Mouse (Mus musculus): ENCODE results near the gene Gm6040.

Gene Gm6040

GRCm38 (mm10) chr8:20921971-20922370 lies at the start of gene Gm6040:
Gene Gm6040, minus strand, starts transcription at chr8:20922071.
- no peak for DNase-seq (ENCODE audit: low read depth, low spot score)

GRCm38 (mm10) chr8:20964531-20964930 lies 42.7 kb upstream of the Gm6040 start:
- no peak for DNase-seq (ENCODE audit: low read depth, low spot score)

DNA sequence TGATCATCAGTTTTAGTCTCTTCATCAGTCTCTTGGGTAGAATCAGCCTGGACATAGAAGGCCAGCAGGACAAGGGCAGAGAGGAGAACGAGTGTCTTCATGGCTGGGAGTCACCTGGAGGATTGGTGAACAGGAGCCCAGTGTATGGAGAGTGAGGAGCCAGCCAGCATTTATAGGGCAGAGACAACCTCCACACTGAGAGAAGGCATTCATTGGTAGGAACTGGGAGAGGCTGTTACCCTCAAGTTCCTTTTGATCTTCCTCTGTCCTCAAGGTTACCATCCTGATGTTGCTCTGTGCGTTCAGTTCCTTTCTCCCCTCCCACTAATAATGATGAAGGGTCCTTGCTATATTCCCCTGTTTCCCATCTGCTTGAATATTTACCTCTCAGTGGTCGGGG lies 22.7 kb upstream of the Gm6040 start, which contains the start of gene AY761185:
Gene AY761185 (minus strand): TSS at position 101 of the 400 bp plus-strand sequence.
- DNase-seq (ENCODE audit: low read depth, low spot score), result no peak

DNA sequence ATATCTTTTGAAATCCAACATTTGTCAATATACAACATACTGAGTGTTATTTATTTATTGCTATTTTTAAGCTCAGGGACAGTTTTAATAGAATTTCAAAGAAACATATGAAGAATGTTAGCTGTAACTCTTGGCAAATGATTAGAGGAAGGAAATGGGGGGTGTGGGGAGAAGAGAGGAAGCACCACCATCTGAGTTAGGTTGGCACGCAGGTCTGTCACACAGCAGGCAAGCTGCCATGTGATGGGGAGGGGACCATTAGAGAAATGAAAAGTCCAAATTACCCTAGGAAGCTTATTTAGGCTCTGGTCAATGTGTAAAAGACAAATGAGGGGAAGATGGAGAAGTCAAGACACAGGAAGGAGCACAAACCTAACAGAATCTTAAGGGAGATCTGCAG lies 9.6 kb downstream of the Gm6040 start:
- no peak for DNase-seq (ENCODE audit: low read depth, low spot score)

DNA sequence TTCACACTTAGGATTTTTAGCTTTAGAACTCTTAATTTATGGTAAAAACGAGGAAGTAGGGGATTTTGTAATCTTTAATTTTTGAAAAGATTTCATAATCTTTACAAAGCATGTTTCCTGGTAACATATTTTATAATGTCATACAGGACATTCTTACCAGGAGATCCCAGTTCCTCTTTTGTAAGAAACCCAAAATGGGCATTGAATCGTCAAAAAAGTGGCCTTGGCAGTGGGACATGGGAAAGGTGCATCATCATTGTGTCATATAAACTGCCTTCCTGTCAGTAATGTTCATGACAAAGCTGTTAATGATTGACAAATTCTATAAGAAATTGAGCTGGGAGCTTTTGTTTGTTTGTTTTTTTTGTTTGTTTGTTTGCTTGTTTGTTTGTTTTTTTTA lies 13.6 kb downstream of the Gm6040 start:
- no peak for DNase-seq (ENCODE audit: low read depth, low spot score)

GRCm38 (mm10) chr8:20907119-20907518 lies 14.8 kb downstream of the Gm6040 start:
- no peak for DNase-seq (ENCODE audit: low read depth, low spot score)

GRCm38 (mm10) chr8:20902527-20902926 lies 19.3 kb downstream of the Gm6040 start, which contains the start of gene Gm15056:
Gene Gm15056, minus strand, starts transcription at chr8:20902627.
- no peak for DNase-seq (ENCODE audit: low read depth, low spot score)

GRCm38 (mm10) chr8:20892369-20892768 lies 29.5 kb downstream of the Gm6040 start, which contains the start of gene Defb33:
Gene Defb33, plus strand, starts transcription at chr8:20892669.
- no peak for DNase-seq (ENCODE audit: low read depth, low spot score)

- peak; percentile 13 for DNase-seq (ENCODE audit: low read depth, low spot score)
Observed at GRCm38 (mm10) chr8:20874608-20875007, 47.3 kb downstream of the Gm6040 start.
